Mouse (Mus musculus) megakaryocyte, embryonic 14.5 days (primary cell): ENCODE results near the gene Banf2.

ENCODE experiments used
- FLI1 ChIP-seq: IDR thresholded peaks from 2 replicates; pipeline ENCODE4 v1.6.1; 2012; ENCODE audit warnings: low read length, inconsistent platforms, mixed read lengths
- GATA1 ChIP-seq: IDR thresholded peaks from 3 replicates; pipeline ENCODE4 v1.6.1; 2012; ENCODE audit warnings: mixed read lengths, low read length, inconsistent platforms, borderline replicate concordance

DNA sequence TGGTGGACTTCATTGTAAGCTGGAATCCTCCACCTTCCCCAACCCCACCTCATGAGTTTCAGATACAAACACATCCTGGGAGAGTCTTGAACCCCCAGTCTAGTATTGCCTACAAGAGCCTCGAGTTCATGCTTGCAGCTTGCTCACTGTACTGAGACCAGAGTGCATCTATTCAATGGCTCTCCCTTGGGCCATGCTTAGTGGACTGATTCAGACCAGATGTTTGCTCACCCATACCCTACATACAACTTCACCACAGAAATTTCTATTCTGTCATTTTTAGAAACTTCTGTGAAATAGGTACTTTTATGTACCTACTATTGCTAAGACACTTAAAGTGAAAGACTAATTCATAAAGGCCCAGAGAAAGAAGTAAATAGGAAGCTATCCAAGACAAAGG is 39.9 kb upstream of the Banf2 start:
- TF ChIP-seq GATA1 (no peak), FLI1 (no peak)
